Mouse (Mus musculus) neutrophil, adult 5-6 weeks (primary cell): ENCODE measurements at regions not wholly inside any gene's neighbourhood (a gene's known extent, or its start where the extent isn't known, plus 50 kb on each side); places are given as distances from the start of the nearest gene placed in this dataset.

ENCODE experiments used
- ATAC-seq: fragments of 151-379, 151-347 bp; 2 replicates; pipeline ENCODE4 v1.8.0; 2017; ENCODE audit warnings: mild to moderate bottlenecking, moderate TSS enrichment; ENCODE audit not compliant: insufficient number of reproducible peaks, poor library complexity, low FRiP score, severe bottlenecking; ENCODE audit errors: extremely low read depth

DNA sequence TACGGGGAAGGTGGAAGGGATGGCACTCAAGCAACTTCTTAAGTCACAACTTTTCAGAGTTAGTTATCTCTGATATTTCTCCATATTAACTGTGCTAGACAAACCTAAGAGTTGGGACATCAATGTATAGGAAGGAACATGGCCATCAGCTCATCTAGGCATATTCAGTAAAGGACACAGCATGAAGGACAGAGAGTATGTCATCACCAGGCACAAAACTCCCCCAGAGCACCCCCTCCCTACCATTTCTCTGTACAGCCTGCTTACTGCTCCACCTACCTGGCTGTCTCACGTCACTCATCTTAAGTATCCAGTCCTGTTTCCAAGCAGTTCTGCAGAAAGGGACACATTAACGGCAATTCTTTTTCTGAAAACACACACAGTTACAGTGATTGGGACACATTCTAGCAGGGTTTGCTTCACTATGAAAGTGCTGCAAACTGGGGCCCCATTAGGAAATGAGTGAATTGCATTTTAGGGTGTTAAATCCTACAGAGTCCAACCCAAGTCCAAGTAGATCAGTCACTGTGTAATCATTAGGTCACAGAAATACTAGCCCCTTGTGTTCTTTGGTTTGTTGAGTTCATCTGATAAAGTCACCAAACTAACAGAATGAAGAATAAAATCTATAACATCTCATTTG, 180.7 kb upstream of the Thbs1 start:
- no peak for ATAC-seq

DNA sequence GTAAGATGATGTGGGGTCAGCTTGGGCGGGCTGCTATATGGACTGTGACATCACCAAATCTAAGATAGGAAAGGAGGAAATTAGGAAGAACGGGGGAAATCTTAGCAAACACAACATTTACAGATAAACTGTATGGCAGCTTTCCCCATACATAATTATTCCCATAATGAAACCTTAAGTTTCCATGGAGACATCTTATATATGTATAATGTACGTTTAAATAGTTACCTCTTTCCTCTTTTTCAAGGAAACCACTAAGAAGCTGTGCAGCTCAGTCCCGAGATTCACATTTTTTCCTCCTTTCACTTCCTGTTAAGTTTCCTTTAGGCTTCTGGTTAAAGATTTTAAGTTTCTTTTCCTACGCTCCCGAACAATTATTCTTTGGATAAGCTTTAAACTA, 175.1 kb upstream of the Thbs1 start:
- no peak for ATAC-seq

DNA sequence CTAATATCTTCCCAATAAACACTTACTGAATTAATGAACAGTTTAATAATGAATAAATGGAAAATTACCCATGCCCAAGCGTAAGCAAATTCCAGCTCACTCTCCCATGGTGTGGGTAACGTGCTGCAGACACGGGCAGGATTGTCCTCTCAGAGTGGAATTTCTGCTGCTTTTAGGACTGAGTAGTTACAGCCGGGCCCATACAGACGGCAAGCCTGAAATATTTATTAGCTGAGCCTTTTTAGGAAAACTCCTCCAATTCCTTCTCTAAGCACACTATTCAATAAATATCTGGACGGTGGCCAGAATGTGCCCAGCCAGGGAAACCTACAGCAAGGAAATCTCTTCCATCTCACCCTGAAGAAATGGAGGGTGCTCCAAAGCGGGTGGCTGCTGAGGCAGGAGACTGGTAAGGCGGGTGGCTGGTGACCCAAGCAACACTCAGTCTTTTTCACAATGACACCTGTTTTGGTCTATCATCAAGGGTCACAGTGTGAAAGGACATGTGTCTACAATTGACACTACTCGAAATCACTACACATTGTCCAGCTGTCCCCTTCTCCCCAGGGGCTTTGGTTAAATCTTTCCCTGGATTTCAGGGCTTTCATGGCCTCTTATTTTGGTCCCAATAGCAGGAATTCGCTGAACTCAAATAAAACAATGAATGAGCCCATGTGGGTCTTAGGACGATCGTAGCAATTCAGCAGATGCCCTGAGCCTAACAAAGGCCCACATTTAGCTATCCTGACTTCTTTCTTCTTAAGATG, 173.2 kb upstream of the Thbs1 start:
- ATAC-seq: no peak

DNA sequence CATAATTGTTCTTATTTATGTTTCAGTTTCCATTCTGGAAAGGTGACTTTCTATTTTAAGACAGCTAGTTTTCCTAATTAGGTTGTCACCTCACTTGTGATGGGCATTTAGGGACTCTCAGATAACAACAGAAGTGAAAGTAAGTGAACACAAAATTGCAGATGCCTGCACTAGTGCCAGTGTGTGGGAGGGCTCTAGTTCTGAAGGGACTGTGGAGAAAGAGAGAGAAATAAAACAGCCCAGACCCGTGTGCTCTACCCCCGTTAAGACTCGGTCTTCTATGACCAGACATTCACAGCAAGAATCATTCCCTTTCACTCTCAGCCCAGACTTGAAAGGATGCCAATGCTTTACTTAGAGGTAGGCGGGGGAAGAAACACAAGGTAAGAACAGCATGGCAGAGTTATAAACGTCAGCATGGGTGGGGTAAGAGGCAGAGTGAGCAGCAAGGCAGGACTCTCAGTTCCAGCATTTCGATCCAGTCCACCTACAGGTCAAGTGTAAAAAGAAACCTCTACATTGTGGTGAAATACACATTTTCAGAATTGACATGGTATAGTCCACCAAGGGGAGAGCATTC, 170.1 kb upstream of the Thbs1 start:
- no peak for ATAC-seq

DNA sequence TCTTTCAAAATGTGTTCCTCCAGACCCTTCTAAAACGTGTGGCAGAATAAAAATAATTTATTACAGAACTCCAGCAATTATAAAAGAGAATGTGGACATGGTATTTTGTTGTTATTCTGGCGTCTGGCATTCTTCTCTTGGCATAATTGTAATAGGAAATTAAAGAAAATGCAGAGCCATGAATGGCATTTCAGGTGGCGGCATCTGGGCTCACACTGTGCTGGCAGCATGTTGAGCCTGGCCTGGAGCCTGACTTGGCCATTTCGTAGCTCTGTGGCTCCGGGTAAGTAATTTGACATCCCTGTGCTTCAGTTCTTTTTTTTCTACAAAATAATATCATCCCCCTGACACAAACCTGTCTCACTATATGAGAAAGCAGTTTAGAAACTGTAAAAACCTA, 168.0 kb upstream of the Thbs1 start:
- no peak for ATAC-seq

DNA sequence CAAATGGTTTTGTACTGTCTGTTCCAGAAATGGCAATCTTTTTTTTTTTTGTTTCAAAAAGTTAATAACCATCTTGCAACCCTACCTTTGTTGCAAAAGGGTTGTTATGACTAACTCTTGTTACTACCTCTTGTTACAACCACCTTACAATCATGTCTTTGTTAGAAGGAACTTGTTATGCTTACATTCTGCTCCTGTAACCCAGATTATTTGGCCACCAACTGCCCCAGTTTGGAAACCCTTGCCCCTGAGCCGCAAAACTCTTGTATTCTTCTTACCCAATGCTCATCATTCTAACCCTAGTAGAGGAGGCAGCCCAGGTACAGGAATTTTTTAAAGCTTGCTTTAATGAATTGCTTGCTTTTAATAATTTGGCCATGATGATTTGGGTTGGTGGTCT, 167.4 kb upstream of the Thbs1 start:
- ATAC-seq: no peak

DNA sequence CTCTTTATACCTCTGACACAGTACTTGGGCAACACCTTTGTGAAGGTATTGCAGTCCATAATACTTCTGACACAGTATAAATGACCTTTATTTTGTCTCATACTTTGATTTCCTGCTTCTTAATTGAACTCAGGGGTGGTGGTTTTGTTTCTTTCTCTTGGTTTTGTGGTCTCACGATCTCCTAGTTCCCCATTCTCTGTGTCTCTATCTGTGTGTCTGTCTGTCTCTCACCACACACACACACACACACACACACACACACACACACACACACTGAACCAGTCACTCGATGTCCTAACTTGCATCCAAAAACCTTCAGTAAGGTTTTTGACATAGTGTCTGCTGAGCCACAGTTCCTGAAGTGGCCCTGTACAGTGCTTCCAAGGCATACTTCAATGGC, 166.7 kb upstream of the Thbs1 start:
- peak; percentile 56; the same call in 1 of the 2 replicates for ATAC-seq

DNA sequence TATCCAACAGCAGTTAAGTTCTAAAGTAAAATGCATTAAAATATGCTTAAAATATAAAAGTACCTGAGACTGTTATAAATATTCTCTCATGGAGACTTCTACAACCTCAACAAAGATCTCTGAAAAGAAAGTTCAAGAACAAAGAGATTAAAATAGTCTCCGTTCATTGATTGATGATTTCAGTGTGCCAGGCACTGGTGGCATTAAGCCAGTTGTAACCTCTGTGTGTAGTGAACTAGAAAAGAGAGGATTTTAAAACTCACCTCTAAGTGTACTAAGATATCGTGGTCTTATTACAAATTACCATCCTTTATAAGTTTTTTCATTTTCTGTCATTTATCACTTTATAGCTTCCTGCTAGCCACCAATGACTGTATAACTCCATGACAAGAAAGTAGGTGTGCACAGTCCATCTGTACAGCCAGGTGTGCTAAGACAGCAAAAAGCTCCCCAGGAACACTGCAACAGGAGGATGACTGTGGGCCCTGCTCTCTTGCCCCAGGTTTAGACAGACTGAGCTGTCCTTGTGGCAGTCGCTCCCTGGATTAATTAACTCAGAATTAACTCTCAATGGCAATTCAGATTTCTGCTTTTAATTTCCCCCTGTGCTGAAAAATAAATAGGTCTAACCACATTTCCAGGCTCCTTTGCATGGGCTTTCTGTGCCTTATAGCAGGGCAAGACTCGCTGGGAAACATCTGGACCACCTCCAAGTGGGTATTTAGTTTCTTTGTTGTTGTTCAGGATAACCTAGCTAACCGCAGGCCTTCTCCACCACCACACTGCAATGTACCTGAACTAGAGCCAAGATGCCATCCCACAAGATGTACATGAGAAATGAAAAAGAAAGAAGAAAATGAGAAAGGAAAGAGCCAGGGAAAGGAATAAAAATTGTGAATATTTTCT, 161.0 kb upstream of the Thbs1 start:
- no peak for ATAC-seq

DNA sequence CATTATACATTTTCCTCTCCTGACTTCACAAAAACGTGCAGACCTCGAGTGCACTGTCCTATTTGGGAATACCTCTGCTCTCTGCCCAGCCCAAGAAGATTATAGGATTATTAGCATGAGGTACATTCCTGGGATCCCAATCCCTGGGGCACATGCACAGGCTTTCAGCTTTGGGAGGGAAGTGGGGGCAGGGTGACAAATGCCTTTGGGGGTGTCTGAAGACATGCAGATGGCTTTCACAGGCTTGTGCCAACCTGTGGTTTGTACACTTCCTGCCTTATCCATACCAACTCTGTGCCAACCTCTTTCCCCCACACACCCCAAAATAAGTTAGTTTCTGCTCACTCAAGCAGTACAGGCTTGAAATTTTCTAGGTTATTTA, 160.3 kb upstream of the Thbs1 start:
- ATAC-seq: no peak

DNA sequence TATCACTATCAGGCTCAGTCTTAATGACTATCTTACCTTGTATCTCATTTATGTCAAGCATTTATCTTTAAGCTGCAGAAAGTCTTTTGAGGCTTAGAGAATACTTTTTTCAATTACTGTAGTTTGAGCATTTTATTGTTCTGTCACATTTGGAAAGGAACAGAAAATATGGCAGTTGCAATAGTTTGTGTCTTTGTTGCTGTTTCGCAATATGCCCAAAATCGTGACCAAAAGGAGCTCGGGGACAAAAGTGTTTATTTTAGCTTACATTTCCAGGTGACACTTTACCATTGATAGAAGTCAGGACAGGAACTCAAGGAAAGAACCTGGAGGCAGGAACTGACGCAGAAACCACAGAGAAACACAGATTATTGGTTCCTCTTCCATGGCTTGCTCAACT, 152.9 kb upstream of the Thbs1 start:
- ATAC-seq: no peak

DNA sequence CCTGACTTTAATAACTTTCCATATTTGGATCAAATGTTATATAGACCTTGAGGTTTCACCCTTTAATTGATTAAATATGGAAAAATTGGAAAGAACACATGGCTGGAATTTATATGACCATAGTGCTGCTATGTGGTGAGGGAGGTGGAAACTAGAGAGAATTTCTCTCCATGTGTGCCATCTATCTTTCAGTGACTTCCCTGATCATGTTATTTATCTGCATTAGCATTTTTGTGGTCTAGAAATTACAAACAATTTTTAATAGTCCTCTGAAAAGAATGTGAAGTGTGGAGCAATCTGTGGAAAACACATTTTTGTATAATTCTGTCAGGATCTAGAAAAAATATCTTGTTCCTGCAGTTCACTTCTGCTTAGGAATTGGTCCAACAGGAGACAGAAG, 152.2 kb upstream of the Thbs1 start:
- ATAC-seq: no peak

DNA sequence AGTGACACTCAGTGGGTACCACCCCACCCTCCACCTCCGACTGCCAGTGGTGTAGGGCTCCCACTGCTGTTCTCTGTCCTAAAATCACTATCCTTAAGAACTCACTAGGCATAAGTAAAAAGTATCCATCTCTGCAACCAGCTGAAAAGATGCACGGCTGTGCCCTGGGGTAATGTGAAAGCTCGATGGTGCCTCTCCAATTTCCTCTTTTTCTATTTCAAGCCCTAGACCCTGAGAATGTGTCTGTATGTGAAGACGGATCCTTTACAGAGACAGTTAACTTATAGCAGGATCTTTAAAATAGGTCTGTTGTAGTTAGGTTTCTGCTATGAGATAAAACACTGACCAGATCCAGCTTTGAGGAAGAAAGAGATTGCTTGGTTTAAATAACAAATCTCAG, 149.1 kb upstream of the Thbs1 start:
- ATAC-seq: peak; percentile 40

DNA sequence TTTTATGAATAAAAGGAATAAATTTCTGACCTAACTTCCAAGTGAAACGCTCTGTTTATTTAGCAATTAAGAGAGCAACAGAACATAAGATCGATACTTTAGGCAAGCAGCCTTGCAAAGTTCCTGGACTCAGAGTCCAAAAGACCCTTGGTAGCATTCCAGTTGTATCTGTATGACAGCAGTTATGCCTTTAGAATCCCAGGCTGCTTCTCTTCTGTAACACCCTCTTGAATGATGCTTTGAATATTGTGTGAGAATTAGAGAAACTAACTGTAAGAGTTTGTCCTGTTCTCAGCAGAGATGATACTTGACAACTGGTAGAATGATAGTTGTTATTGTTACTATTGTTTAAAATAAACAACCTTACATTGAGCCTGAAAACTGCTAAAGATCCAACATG, 148.2 kb upstream of the Thbs1 start:
- ATAC-seq: no peak

DNA sequence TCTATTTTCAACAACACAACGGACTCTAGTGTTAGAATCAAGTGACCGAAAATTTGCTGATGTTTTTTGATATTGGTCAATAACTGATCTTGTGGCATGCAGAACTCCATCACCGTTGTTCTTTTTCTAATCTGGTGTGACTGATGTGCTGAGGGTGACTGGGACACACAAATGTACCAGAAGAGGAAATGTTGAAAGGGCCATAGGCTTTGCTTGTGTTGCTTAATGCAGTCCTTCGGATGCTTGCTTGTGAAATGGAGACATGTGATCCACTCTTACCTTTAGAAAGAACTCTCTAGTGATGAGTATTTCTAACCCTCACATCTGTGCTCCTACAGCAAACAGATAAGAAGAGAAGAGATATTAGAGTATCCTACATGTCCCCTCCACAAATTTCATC, 145.9 kb upstream of the Thbs1 start:
- peak; percentile 79 for ATAC-seq

DNA sequence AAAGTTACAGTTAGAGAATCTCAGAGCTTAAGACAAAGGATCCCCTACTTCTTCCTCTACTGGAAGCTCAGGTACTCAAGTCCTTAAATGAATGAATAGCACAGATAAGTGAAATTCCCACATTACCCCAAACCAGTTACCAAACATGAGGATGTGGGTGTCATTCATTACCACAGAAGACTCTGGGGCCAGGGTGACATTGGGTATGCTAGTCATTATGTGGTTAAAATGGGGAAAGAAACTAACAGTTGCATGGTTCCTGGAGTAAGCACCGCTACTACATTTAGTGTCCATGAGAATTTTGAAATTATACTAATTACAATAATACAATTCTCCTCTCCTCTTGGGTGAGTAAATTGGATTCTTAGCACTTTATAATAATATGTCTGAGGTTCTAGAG, 142.9 kb upstream of the Thbs1 start:
- ATAC-seq: no peak

DNA sequence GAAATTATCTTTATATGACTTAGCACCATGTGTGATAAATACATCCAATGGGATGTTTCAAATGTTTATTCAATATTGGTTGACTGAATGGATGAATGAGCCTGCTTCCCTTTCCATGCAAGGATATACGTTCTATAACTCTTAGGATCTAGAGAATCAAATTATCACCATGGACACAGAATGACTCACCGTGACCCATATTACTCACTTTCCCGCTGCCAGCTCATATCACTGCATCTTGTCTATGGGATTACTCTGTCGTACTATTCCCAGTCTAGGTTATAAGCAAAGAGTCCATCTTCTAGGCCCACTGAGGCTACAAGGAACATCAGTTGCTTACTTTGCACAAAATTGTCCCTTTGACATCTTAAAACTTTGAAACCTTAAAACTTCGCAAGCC, 141.0 kb upstream of the Thbs1 start:
- no peak for ATAC-seq

DNA sequence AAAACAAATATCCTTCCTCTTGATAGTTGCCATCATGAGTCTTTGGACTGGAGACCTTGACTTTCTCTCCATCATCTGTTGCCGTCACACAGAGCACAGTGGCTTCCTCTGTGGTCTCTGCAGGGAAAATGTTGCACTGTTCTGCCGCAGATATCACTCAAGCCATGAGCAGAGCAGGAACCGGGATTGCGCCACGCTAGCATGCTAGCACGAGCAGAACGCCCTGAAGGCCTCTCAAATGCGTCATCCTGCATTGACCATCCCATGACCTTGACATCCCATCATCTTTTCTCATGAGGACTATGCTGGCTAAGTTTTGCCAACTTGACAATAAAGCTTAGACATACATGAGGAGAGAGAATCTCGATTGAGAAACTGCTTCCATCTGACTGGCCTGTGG, 134.6 kb upstream of the Thbs1 start:
- ATAC-seq: peak; percentile 99

DNA sequence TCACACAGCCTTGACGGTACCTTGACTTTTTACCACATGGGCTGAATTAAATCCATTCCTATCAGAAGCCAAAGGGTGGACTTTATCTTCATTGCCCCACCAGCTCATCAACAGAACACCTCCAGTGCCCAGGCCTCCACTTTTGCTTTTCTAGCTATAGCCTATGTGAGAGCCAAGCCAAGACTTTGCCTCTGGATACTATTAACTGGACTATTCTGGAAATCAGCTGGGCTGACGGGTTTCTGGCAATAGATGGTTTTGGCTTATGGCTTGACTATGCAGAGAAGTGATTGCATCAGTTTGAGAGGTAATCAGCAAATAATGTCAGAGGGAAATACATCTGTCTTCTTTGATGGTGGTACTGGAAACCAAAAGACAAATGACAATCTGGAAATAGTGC, 130.8 kb upstream of the Thbs1 start:
- no peak for ATAC-seq

DNA sequence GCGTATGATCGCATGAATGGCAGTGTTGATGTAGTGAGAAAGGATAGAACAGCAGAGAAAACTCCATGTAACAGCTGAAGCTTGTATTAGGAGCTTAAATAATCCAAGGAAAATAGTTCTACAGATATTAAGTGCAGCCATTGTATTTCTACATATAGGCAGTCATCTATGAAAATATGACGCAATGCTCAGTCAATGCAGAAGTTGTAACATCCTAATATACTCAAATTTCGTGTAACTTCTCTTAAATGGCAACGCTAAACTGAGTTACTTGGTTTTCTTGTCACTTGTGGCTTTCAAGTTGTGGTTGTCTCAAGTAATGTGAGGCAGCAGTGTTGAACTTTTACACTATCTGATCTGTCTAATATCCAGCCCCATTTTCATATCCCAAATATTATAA, 127.1 kb upstream of the Thbs1 start:
- peak; percentile 61; the same call in 1 of the 2 replicates for ATAC-seq
